Mouse (Mus musculus): ENCODE data around the gene Slc8a3.

- TF ChIP-seq CTCF (IDR thresholded peaks at IDR 0.05; ENCODE audit: extremely low read depth, insufficient read depth, insufficient read length, insufficient replicate concordance) (no peak), POLR2A (IDR thresholded peaks at IDR 0.05; ENCODE audit: low read depth, low read length) (no peak)
Observed at GRCm38 (mm10) chr12:81237158-81237557, 95.8 kb downstream of the Slc8a3 start.
